Mouse (Mus musculus) lung, embryonic 15.5 days (tissue): ENCODE measurements around the gene Svs3b. TPM values are rescaled to one million over a fixed set of nuclear protein-coding genes. Genes with fewer than 3 reads are reported as not detected.

ENCODE experiments used
- polyA plus RNA-seq: library from polyadenylated mRNA; unstranded; fragments of >200 nt; fragmentation: Nextera tagmentation; extraction: Ambion mirVana; gene quantifications from 2 replicates; pipeline ENCODE4 v1.2.1, GENCODE M21; 2015

The Svs3b gene
- polyA plus RNA-seq, 1 experiment from 2014 or later: not detected

Other genes starting within 250 kb of the Svs3b start
- gene Pabpc1l, start 231.2 kb downstream of the Svs3b start, polyA plus RNA-seq: 1.2 TPM in 2 replicates
- gene Stk4, start 186.3 kb downstream of the Svs3b start, polyA plus RNA-seq: 20.3 and 23.2 TPM in 2 replicates
- gene Tomm34, start 185.5 kb downstream of the Svs3b start, polyA plus RNA-seq: 52.3 and 53.0 TPM in 2 replicates
- gene Kcns1, start 85.5 kb downstream of the Svs3b start, polyA plus RNA-seq: not detected in 2 replicates
- gene Wfdc5, start 73.9 kb downstream of the Svs3b start, polyA plus RNA-seq: not detected in 2 replicates
- gene Wfdc12, start 66.0 kb downstream of the Svs3b start, polyA plus RNA-seq: not detected in 2 replicates
- gene Wfdc15a, start 56.5 kb downstream of the Svs3b start, polyA plus RNA-seq: not detected in 2 replicates
- 0.45 TPM in 1 of 2 replicates, not detected in the other for gene Wfdc15b, start 35.0 kb downstream of the Svs3b start, polyA plus RNA-seq
- gene Svs2, start 18.2 kb downstream of the Svs3b start, polyA plus RNA-seq: not detected in 2 replicates
- gene Svs4, start 21.8 kb upstream of the Svs3b start, polyA plus RNA-seq: not detected in 2 replicates
- gene Svs3a, start 32.6 kb upstream of the Svs3b start, polyA plus RNA-seq: not detected in 2 replicates
- not detected in 2 replicates for gene Svs6, start 60.1 kb upstream of the Svs3b start, polyA plus RNA-seq
- not detected in 2 replicates for gene Svs5, start 76.1 kb upstream of the Svs3b start, polyA plus RNA-seq
- gene Slpi, start 132.5 kb upstream of the Svs3b start, polyA plus RNA-seq: 1.4 and 1.6 TPM in 2 replicates
- gene Rbpjl, start 146.5 kb upstream of the Svs3b start, polyA plus RNA-seq: 9.4 and 10.7 TPM in 2 replicates
- gene Matn4, start 148.5 kb upstream of the Svs3b start, polyA plus RNA-seq: 41.3 and 42.7 TPM in 2 replicates
- gene Sdc4, start 187.2 kb upstream of the Svs3b start, polyA plus RNA-seq: 161 and 178 TPM in 2 replicates
- 65.8 and 69.0 TPM in 2 replicates for gene Sys1, start 200.3 kb upstream of the Svs3b start, polyA plus RNA-seq
- gene Gm20458, start 204.3 kb upstream of the Svs3b start, polyA plus RNA-seq: 17.1 and 17.6 TPM in 2 replicates
- not detected in 2 replicates for gene Trp53tg5, start 217.1 kb upstream of the Svs3b start, polyA plus RNA-seq
- 8.8 and 10.1 TPM in 2 replicates for gene Dbndd2, start 229.5 kb upstream of the Svs3b start, polyA plus RNA-seq
- gene Pigt, start 240.9 kb upstream of the Svs3b start, polyA plus RNA-seq: 60.8 and 64.6 TPM in 2 replicates